Mouse (Mus musculus): ENCODE data around the gene Srp9.
"Not testable (repeated sequence)": the region's sequence is repeated elsewhere in the genome, so short reads cannot be mapped to it uniquely, and the experiment has no call there.

The Srp9 gene

GRCm38 (mm10) chr1:182149966-182150365, 25.4 kb downstream of the Srp9 start:
- POLR2A ChIA-PET: interaction anchor here in 3 of 4 experiments (0.8 to 2.5 kb wide), 5 partner anchors 131 to 192 kb away, joined by 3 to 7 read pairs (median 3); partner anchors contain the start of gene Fbxo28 (in 2 of the 3)
- CTCF ChIA-PET: interaction anchor here (0.5 to 1.5 kb wide), 14 partner anchors 9 to 1507 kb away, joined by 3 to 8 read pairs (median 4); no protein-coding TSS in a partner anchor

- ChIA-PET CTCF (no interaction called here), POLR2A (no interaction called here)
Observed at GRCm38 (mm10) chr1:182157734-182158133, 33.2 kb downstream of the Srp9 start.

DNA sequence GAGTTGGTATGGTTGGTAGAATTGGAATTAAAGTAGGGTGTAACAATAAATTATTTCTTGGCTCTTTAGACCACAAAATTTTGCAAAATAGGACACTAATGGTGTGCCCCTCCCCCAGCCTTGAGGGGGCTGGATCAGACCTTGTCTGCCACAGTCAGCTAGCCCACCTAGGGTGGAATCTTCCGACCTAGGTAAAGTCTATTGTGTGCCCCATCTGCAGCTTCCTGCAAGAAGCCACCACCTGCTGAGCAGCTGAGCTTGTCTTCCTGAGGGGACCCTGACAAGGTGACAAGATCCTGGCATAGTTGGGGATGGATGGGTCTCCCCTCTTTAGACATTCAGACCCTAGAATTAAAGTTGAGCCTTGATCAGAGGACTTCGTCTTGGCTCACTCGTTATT, 35.0 kb downstream of the Srp9 start:
- CTCF ChIA-PET: no interaction called here
- POLR2A ChIA-PET: interaction anchor here in 1 of 4 experiments (0.9 to 1.4 kb wide), 4 partner anchors 9 to 123 kb away, joined by 3 to 6 read pairs (median 3); partner anchors contain the start of gene Degs1

GRCm38 (mm10) chr1:182162951-182163350, 38.4 kb downstream of the Srp9 start:
- CTCF ChIA-PET: interaction anchor here in 3 of 4 experiments (0.9 to 1.1 kb wide), 3 partner anchors 20 to 274 kb away, joined by 3 to 4 read pairs (median 3); no protein-coding TSS in a partner anchor
- POLR2A ChIA-PET: interaction anchor here in 2 of 4 experiments (0.7 to 1.2 kb wide), 6 partner anchors 19 to 321 kb away, joined by 3 to 5 read pairs (median 4); partner anchors contain the start of gene Degs1 (in 1 of the 2)

- ChIA-PET CTCF (interaction anchor here in 1 of 4 experiments (1.1 kb wide), 1 partner anchor 26 kb away, joined by 4 read pairs; no protein-coding TSS in a partner anchor), POLR2A (no interaction called here)
Observed at GRCm38 (mm10) chr1:182164386-182164785, 39.8 kb downstream of the Srp9 start, which contains the start of gene Vmn1r1. Gene Vmn1r1, minus strand, starts transcription at chr1:182164486.

DNA sequence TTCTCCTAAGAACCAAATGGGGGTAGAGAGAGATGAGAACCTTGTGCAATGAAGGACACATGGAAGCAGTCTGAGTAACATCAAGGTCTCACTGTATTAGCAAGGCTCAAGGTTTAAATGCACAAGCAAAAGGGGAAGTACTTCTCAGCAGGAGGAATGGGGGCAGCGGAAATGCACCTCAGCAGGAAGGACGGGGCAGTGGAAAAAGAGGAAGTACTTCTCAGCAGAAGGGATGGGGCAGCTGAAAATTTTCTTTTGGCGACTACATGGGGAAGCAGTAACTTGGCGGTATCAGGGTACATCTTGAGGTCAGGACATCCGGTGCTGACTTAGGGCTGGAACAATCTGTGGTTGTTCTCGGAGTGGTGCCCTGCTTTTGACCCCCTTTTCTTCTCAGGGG, 45.7 kb downstream of the Srp9 start:
- POLR2A ChIA-PET: interaction anchor here in 1 of 4 experiments (0.7 kb wide), 1 partner anchor 10 kb away, joined by 3 read pairs; no protein-coding TSS in a partner anchor
- CTCF ChIA-PET: not testable (repeated sequence)

DNA sequence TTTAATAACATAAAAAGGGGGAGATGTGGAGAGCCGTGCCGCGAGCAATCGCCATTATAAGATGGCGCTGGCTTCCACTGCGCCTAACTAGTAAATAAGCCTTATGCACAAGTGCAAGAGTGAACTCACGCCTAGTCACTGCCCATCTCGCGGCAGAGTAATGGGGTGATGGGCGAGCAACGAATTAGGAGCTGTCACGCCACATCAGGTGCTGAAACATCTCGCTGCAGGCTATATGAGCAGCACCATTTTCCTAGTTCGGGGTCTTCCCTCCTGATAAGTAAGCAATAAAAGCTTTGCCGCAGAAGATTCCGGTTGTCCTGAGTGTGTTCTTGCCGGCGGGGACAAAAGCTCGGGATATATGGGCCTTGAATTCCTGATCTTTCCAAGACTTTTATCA, 52.4 kb downstream of the Srp9 start:
- POLR2A ChIA-PET, CTCF ChIA-PET: not testable (repeated sequence)

- POLR2A ChIA-PET: interaction anchor here in 3 of 4 experiments (0.5 to 4.6 kb wide), 36 partner anchors 10 to 1293 kb away, joined by 3 to 64 read pairs (median 4); partner anchors contain the start of genes Degs1 (in 3 of the 3), Fbxo28 (in 3 of the 3) and Trp53bp2 (in 1 of the 3)
Observed at GRCm38 (mm10) chr1:182181456-182182305, 57.1 kb downstream of the Srp9 start.

More at GRCm38 (mm10) chr1:182181456-182182305, 57.1 kb downstream of the Srp9 start:
- CTCF ChIA-PET: interaction anchor here in 1 of 4 experiments (0.8 kb wide), 1 partner anchor 42 kb away, joined by 3 read pairs; no protein-coding TSS in a partner anchor

Data from embryonic stem cell, embryonic (primary cell).